Mouse (Mus musculus) forebrain, embryonic 12.5 days (tissue): ENCODE measurements around the gene Arl15. TPM values are rescaled to one million over a fixed set of nuclear protein-coding genes. Genes with fewer than 3 reads are reported as not detected.
A peak's percentile ranks its signal among the peaks of the same experiment; 100 is the strongest.
"Not testable (repeated sequence)": the region's sequence is repeated elsewhere in the genome, so short reads cannot be mapped to it uniquely, and the experiment has no call there.

Experiments used
- ATAC-seq: fragments of 200-750 bp; cut with Nextera tagmentation; 2 replicates; pipeline ENCODE4 v1.8.0; 2017; ENCODE audit warnings: moderate TSS enrichment; ENCODE audit not compliant: low FRiP score
- H3K27ac ChIP-seq: fragments of 300-500 bp; sonication (generic); 2 replicates; pipeline ENCODE4 v1.5.1; 2016; ENCODE audit warnings: mild to moderate bottlenecking
- H3K27me3 ChIP-seq: fragments of 300-500 bp; sonication (generic); 2 replicates; pipeline ENCODE4 v1.6.1; 2016; ENCODE audit warnings: mild to moderate bottlenecking
- H3K36me3 ChIP-seq: fragments of 300-500 bp; sonication (generic); replicated peaks from 2 replicates; pipeline ENCODE4 v1.6.1; 2016; ENCODE audit warnings: mild to moderate bottlenecking
- H3K4me1 ChIP-seq: fragments of 300-500 bp; sonication (generic); 2 replicates; pipeline ENCODE4 v1.6.1; 2016
- H3K4me2 ChIP-seq: fragments of 300-500 bp; sonication (generic); 2 replicates; pipeline ENCODE4 v1.6.1; 2016; ENCODE audit warnings: mild to moderate bottlenecking, moderate library complexity
- H3K4me3 ChIP-seq: fragments of 300-500 bp; sonication (generic); replicated peaks from 2 replicates; pipeline ENCODE4 v1.5.1; 2016; ENCODE audit warnings: mild to moderate bottlenecking
- H3K9ac ChIP-seq: fragments of 300-500 bp; sonication (generic); 2 replicates; pipeline ENCODE4 v1.6.1; 2016; ENCODE audit warnings: mild to moderate bottlenecking
- H3K9me3 ChIP-seq: fragments of 300-500 bp; sonication (generic); 2 replicates; pipeline ENCODE4 v1.6.1; 2016
- WGBS: fragments of 180-500 bp; shearing (Covaris S2); methylation state at CpG from one replicate; pipeline ENCODE4 v1.1.7; 2016; 5-methylcytosine and 5-hydroxymethylcytosine counted together
- polyA plus RNA-seq: library from polyadenylated mRNA; unstranded; fragments of >200 nt; fragmentation: Nextera tagmentation; extraction: Ambion mirVana; gene quantifications from 2 replicates; pipeline ENCODE4 v1.2.1, GENCODE M21; 2016

Gene Arl15
- polyA plus RNA-seq, 1 experiment from 2014 or later = 16.9 TPM

- Histone ChIP-seq H3K4me1 (no peaks in the 10 kb centered on the region), H3K27ac (no peak overlapping the region), H3K36me3 (no peaks in the 10 kb centered on the region), H3K4me2 (no peak overlapping the region), H3K9me3 (no peaks in the 10 kb centered on the region), H3K4me3 (no peak overlapping the region), H3K9ac (no peak overlapping the region), H3K27me3 (no peaks in the 10 kb centered on the region)
- WGBS = 76% methylated on average over 10 of the region's 10 CpGs
- no peak for ATAC-seq
Observed at GRCm38 (mm10) chr13:113775244-113776140, 18.8 kb upstream of the Arl15 start.

- H3K4me2 ChIP-seq = no peak overlapping the region
- H3K27me3 ChIP-seq = no peaks in the 10 kb centered on the region
- 89% methylated on average over 5 of the region's 5 CpGs for WGBS
- no peak for ATAC-seq
- 0 out of 2 replicates have a peak, but pooled peaks cover 2% of the 10 kb centered on the region for H3K4me1 ChIP-seq
- no peaks in the 10 kb centered on the region for H3K9me3 ChIP-seq
- H3K36me3 ChIP-seq = no peaks in the 10 kb centered on the region
- H3K27ac ChIP-seq = no peak overlapping the region
- H3K9ac ChIP-seq = no peak overlapping the region
- no peak overlapping the region for H3K4me3 ChIP-seq
Observed at GRCm38 (mm10) chr13:113785803-113786202, 8.5 kb upstream of the Arl15 start.

DNA sequence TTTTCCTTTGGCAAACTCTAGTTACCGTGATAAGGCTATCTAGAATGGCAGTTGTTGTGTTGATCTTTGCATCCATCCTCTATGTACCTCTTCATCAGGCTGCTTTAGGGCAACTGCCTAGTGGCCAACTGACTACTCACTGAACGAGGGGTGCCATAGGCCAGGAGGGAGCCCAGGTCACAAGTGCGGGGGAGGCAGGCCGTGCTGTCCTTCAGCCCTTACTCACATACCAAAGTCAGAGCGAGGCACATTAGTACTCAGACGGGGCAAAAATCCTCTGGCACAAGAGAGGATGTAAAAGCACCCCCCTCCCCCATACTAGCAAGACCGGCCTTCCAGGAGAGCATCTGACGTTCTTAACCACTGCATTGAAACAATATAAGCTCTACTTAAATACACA is 7.2 kb upstream of the Arl15 start:
- no peak overlapping the region for H3K4me2 ChIP-seq
- no peak overlapping the region for H3K4me3 ChIP-seq
- no peak for ATAC-seq
- H3K27me3 ChIP-seq = no peaks in the 10 kb centered on the region
- H3K27ac ChIP-seq = no peak overlapping the region
- no peak overlapping the region for H3K9ac ChIP-seq
- no peaks in the 10 kb centered on the region for H3K9me3 ChIP-seq
- 74% methylated on average over 8 of the region's 8 CpGs for WGBS
- 0 out of 2 replicates have a peak, but pooled peaks cover 2% of the 10 kb centered on the region for H3K4me1 ChIP-seq
- no peaks in the 10 kb centered on the region for H3K36me3 ChIP-seq

DNA sequence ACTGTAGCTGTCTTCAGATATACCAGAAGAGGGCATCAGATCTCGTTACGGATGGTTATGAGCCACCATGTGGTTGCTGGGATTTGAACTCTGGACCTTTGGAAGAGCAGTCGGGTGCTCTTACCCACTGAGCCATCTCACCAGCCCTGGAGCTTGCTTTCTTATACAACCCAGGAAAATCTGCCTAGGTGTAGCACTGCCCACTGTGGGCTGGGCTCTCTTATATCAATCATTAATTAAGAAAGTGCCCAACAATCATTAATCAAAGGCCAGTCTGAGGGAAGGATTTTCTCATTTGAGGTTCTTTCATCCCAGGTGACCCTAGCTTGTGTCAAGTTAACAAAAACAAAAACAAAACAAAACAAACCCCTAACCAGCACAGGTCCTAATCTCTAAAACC is 4.3 kb upstream of the Arl15 start:
- ATAC-seq, H3K9ac ChIP-seq, H3K27me3 ChIP-seq, H3K36me3 ChIP-seq, H3K4me2 ChIP-seq, H3K27ac ChIP-seq, H3K4me1 ChIP-seq, H3K9me3 ChIP-seq, H3K4me3 ChIP-seq: not testable (repeated sequence)
- 85% methylated on average over 3 of the region's 3 CpGs for WGBS

GRCm38 (mm10) chr13:113793637-113794036 is 668 bp upstream of the Arl15 start:
- H3K4me2 ChIP-seq = peak overlapping the region; percentile 61
- peak overlapping the region; percentile 83 for H3K4me3 ChIP-seq
- peak overlapping the region; percentile 91 for H3K27ac ChIP-seq
- H3K4me1 ChIP-seq = peaks cover 21% of the 10 kb centered on the region
- no peaks in the 10 kb centered on the region for H3K36me3 ChIP-seq
- peak overlapping the region; percentile 71 for H3K9ac ChIP-seq
- no peaks in the 10 kb centered on the region for H3K27me3 ChIP-seq
- 76% methylated on average over 9 of the region's 9 CpGs for WGBS
- H3K9me3 ChIP-seq = no peaks in the 10 kb centered on the region
- ATAC-seq = no peak

GRCm38 (mm10) chr13:113794705-113795655 is 675 bp downstream of the Arl15 start:
- Histone ChIP-seq H3K4me2 (peak overlapping the region; percentile 62), H3K4me3 (peak overlapping the region; percentile 83), H3K9me3 (no peaks in the 10 kb centered on the region), H3K27me3 (no peaks in the 10 kb centered on the region), H3K27ac (peak overlapping the region; percentile 90), H3K4me1 (peaks cover 21% of the 10 kb centered on the region), H3K9ac (peak overlapping the region; percentile 92), H3K36me3 (no peaks in the 10 kb centered on the region)
- ATAC-seq = peak; percentile 69
- 2% methylated on average over 52 of the region's 52 CpGs for WGBS

DNA sequence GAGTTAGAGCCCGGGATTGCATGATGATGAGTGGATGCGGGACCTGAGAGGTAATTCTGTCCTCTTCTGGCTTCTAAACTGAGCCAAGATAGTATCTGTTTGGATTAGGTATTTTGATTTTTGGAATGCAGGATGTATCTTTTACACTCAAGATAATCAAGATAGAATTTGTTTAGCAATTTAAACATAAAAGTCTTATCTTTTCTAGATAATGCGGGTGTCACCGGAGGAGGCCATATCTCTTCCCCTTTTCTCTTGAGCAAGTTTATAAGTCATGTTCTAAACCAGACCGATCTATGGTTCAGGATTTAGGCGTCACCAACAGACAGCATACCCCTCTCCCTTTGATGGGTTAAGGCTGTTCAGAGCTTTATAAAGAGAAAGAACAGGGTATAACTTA is 3.1 kb downstream of the Arl15 start:
- ATAC-seq = no peak
- H3K27ac ChIP-seq = no peak overlapping the region
- whole genome bisulfite sequencing = 95% methylated on average over 6 of the region's 6 CpGs
- H3K4me3 ChIP-seq = no peak overlapping the region
- H3K4me2 ChIP-seq = no peak overlapping the region
- H3K27me3 ChIP-seq = no peaks in the 10 kb centered on the region
- H3K9ac ChIP-seq = no peak overlapping the region
- peaks cover 26% of the 10 kb centered on the region for H3K4me1 ChIP-seq
- no peaks in the 10 kb centered on the region for H3K9me3 ChIP-seq
- no peaks in the 10 kb centered on the region for H3K36me3 ChIP-seq

DNA sequence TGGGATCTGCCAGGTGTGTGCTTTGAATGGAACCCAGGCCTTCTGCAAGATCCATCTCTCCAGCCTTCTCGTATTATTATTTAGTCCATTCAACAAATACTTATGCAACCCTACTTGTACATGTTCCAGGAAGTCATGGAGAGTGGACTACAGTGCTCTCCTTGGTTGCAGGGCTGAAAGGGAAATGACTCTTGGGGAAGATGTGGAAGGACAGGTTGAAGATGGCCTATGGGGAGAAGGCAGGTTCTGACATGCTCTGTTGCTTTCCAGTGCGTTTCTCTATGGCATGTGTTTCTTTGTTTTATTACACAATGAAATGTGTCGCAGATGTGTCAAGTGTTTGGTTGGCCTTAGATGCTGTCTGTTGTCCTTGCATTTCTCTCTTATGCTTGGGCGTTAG is 5.1 kb downstream of the Arl15 start:
- Histone ChIP-seq H3K27me3 (no peaks in the 10 kb centered on the region), H3K27ac (no peak overlapping the region), H3K4me2 (no peak overlapping the region), H3K9ac (no peak overlapping the region), H3K36me3 (no peaks in the 10 kb centered on the region), H3K9me3 (no peaks in the 10 kb centered on the region), H3K4me3 (no peak overlapping the region), H3K4me1 (peaks cover 23% of the 10 kb centered on the region)
- ATAC-seq = no peak
- WGBS = 83% methylated on average over 4 of the region's 4 CpGs

- H3K4me3 ChIP-seq = no peak overlapping the region
- H3K4me1 ChIP-seq = peaks cover 21% of the 10 kb centered on the region
- no peak overlapping the region for H3K9ac ChIP-seq
- no peak overlapping the region for H3K27ac ChIP-seq
- H3K36me3 ChIP-seq = no peaks in the 10 kb centered on the region
- H3K9me3 ChIP-seq = no peaks in the 10 kb centered on the region
- 92% methylated on average over 4 of the region's 4 CpGs for WGBS
- no peak overlapping the region for H3K4me2 ChIP-seq
- no peak for ATAC-seq
- H3K27me3 ChIP-seq = no peaks in the 10 kb centered on the region
Observed at GRCm38 (mm10) chr13:113800246-113800645, 5.9 kb downstream of the Arl15 start.

GRCm38 (mm10) chr13:113802571-113802970 is 8.3 kb downstream of the Arl15 start:
- Histone ChIP-seq H3K27me3 (no peaks in the 10 kb centered on the region), H3K9me3 (no peaks in the 10 kb centered on the region), H3K4me1 (0 out of 2 replicates have a peak, but pooled peaks cover 5% of the 10 kb centered on the region), H3K9ac (no peak overlapping the region), H3K36me3 (no peaks in the 10 kb centered on the region), H3K27ac (peak overlapping the region; percentile 26; the same call in 1 of the 2 replicates), H3K4me2 (no peak overlapping the region), H3K4me3 (no peak overlapping the region)
- ATAC-seq = no peak
- 92% methylated on average over 9 of the region's 9 CpGs for WGBS

- Histone ChIP-seq H3K9me3 (no peaks in the 10 kb centered on the region), H3K4me3 (no peak overlapping the region), H3K27ac (no peak overlapping the region), H3K27me3 (no peaks in the 10 kb centered on the region), H3K4me1 (peaks cover 17% of the 10 kb centered on the region), H3K36me3 (no peaks in the 10 kb centered on the region), H3K9ac (no peak overlapping the region), H3K4me2 (no peak overlapping the region)
- no peak for ATAC-seq
- 98% methylated on average over 2 of the region's 2 CpGs for WGBS
Observed at GRCm38 (mm10) chr13:113811141-113811540, 16.8 kb downstream of the Arl15 start.

GRCm38 (mm10) chr13:113811910-113812592 is 17.7 kb downstream of the Arl15 start:
- H3K4me3 ChIP-seq = no peak overlapping the region
- no peaks in the 10 kb centered on the region for H3K36me3 ChIP-seq
- no peak overlapping the region for H3K4me2 ChIP-seq
- H3K27ac ChIP-seq = no peak overlapping the region
- no peak for ATAC-seq
- H3K27me3 ChIP-seq = no peaks in the 10 kb centered on the region
- no peak overlapping the region for H3K9ac ChIP-seq
- peaks cover 20% of the 10 kb centered on the region for H3K4me1 ChIP-seq
- no peaks in the 10 kb centered on the region for H3K9me3 ChIP-seq
- WGBS = 73% methylated on average over 9 of the region's 9 CpGs
